Mouse (Mus musculus) spleen, postnatal 36 days (tissue): ENCODE measurements around the gene Pheta1.

Experiments used
- DNase-seq, 2 experiments: peaks; one replicate each; pipeline ENCODE4 v3.0.0; 2022; ENCODE audit warnings: low spot score in 2 of 2, mixed read lengths in 1 of 2

Pheta1 gene

GRCm38 (mm10) chr5:121825606-121826005, 23.2 kb upstream of the Pheta1 start:
- DNase-seq: no peak

- DNase-seq: no peak
Observed at GRCm38 (mm10) chr5:121827876-121828275, 20.9 kb upstream of the Pheta1 start.

- DNase-seq: no peak
Observed at GRCm38 (mm10) chr5:121828491-121829432, 20.0 kb upstream of the Pheta1 start.

GRCm38 (mm10) chr5:121831002-121831601, 17.7 kb upstream of the Pheta1 start:
- DNase-seq: no peak

- DNase-seq: no peak
Observed at GRCm38 (mm10) chr5:121832376-121833155, 16.2 kb upstream of the Pheta1 start.

- DNase-seq: no peak
Observed at GRCm38 (mm10) chr5:121833159-121833558, 15.6 kb upstream of the Pheta1 start.

GRCm38 (mm10) chr5:121833572-121834240, 15.1 kb upstream of the Pheta1 start:
- DNase-seq: peak; percentile 96 to 97

- DNase-seq: no peak
Observed at GRCm38 (mm10) chr5:121834241-121834606, 14.6 kb upstream of the Pheta1 start.

GRCm38 (mm10) chr5:121834991-121835747, 13.6 kb upstream of the Pheta1 start:
- DNase-seq: no peak

GRCm38 (mm10) chr5:121835949-121836691, 12.7 kb upstream of the Pheta1 start:
- peak; percentile 92 to 93 for DNase-seq

- peak; percentile 96 for DNase-seq
Observed at GRCm38 (mm10) chr5:121836692-121837415, 11.9 kb upstream of the Pheta1 start.

GRCm38 (mm10) chr5:121837441-121838340, 11.1 kb upstream of the Pheta1 start, which contains the start of gene Sh2b3:
TSS of gene Sh2b3 (minus strand) at chr5:121837646.
- DNase-seq: peak; percentile 73 to 74

GRCm38 (mm10) chr5:121838341-121839127, 10.2 kb upstream of the Pheta1 start:
- peak; percentile 89 to 90 for DNase-seq

GRCm38 (mm10) chr5:121839128-121839473, 9.7 kb upstream of the Pheta1 start:
- DNase-seq: no peak

- DNase-seq: no peak
Observed at GRCm38 (mm10) chr5:121841516-121841915, 7.3 kb upstream of the Pheta1 start.

GRCm38 (mm10) chr5:121841973-121842372, 6.8 kb upstream of the Pheta1 start:
- no peak for DNase-seq

- DNase-seq: peak; percentile 77 to 80
Observed at GRCm38 (mm10) chr5:121842665-121843118, 6.1 kb upstream of the Pheta1 start.
